ENCODE assay signal across 26 mouse cellular contexts in the genomic region with DNA sequence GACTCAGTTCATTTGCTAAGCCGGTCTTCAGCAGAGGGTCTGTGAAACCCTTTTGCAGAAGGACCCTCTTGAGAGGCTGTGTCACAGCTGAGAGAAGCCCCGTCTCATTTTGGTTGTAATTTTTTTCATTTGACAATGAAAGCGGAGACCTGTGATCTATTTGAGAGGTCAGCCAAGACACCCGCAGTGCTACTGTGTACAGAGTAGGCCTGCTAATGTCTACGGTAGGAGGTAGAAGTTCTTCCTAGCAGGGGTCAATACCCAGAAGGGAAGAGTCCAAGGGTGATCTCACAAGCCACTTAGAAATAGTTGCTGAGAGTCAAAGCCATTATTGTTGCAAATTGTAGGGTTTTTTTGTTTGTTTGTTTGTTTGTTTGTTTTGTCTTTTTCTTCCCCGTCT. TPM values are rescaled to one million over a fixed set of nuclear protein-coding genes. Genes with fewer than 3 reads are reported as not detected.
DNase-seq lines count a peak whose midpoint lies in the region; ATAC-seq and TF ChIP-seq lines count a peak whose summit lies in the region.
"Had no signal": no experiment of that assay in that cellular context is flagged by ENCODE, and none has a peak within 500 bp of the region (broad histone marks: within the 10 kb centered on the region; RNA-seq: fewer than 3 reads in every experiment).

No protein-coding gene starts in this region.

- peak overlapping the region; percentile 1; the same call in 1 of the 2 replicates for H3K27ac ChIP-seq in heart, postnatal 0 days (ENCODE audit: low read depth)
- no peak overlapping the region for H3K27ac ChIP-seq in kidney, embryonic 16.5 days (ENCODE audit: low read length)
- peak overlapping the region; percentile 47 for H3K27ac ChIP-seq in liver, adult 2 months (replicated peaks; ENCODE audit: insufficient read depth, low read depth, low read length)
- H3K27ac ChIP-seq in liver, embryonic 11.5 days (ENCODE audit: low read depth, low read length), result no peak overlapping the region
- H3K27ac ChIP-seq: forebrain, embryonic 10.5 days; forebrain, embryonic 13.5 days; heart, embryonic 13.5 days; hindbrain, embryonic 12.5 days; hindbrain, embryonic 15.5 days had no signal

- 80% methylated on average over 6 of the region's 6 CpGs for WGBS in heart, postnatal 0 days
- whole genome bisulfite sequencing in kidney, embryonic 16.5 days, result 69% methylated on average over 6 of the region's 6 CpGs
- 44% methylated on average over 6 of the region's 6 CpGs for WGBS in liver, adult 2 months
- WGBS in liver, embryonic 11.5 days, result 82% methylated on average over 6 of the region's 6 CpGs

- no peaks in the 10 kb centered on the region for H3K79me2 ChIP-seq in liver, adult 2 months (ENCODE audit: control insufficient read depth, insufficient read depth, low read length)

- H3K9ac ChIP-seq in heart, postnatal 0 days (replicated peaks; ENCODE audit: low read depth, low read length), result no peak overlapping the region
- H3K9ac ChIP-seq in kidney, embryonic 16.5 days (replicated peaks; ENCODE audit: low read length), result no peak overlapping the region
- H3K9ac ChIP-seq in liver, adult 2 months (ENCODE audit: low read depth, low read length), result no peak overlapping the region
- H3K9ac ChIP-seq in liver, embryonic 11.5 days (ENCODE audit: low read depth, low read length), result no peak overlapping the region
- H3K9ac ChIP-seq: forebrain, embryonic 13.5 days; heart, embryonic 13.5 days; hindbrain, embryonic 12.5 days; hindbrain, embryonic 15.5 days had no signal

- intact Hi-C loops in heart, postnatal 10 days (cut with DNase I), result loop anchor here (5.0 kb wide), 1 partner anchor 113 kb away; no protein-coding TSS in a partner anchor

- peaks cover 18% of the 10 kb centered on the region for H3K4me1 ChIP-seq in heart, postnatal 0 days (ENCODE audit: control insufficient read depth, insufficient read depth)
- no peaks in the 10 kb centered on the region for H3K4me1 ChIP-seq in kidney, embryonic 16.5 days (ENCODE audit: insufficient read depth, low read length)
- peaks cover 20% of the 10 kb centered on the region for H3K4me1 ChIP-seq in liver, adult 2 months (ENCODE audit: control insufficient read depth, insufficient read depth, low read length)
- H3K4me1 ChIP-seq in liver, embryonic 11.5 days (replicated peaks; ENCODE audit: control insufficient read depth, insufficient read depth, low read length), result no peaks in the 10 kb centered on the region
- H3K4me1 ChIP-seq: forebrain, embryonic 10.5 days; forebrain, embryonic 13.5 days; hindbrain, embryonic 12.5 days; hindbrain, embryonic 15.5 days had no signal

- no peak for TF ChIP-seq EP300 in heart, postnatal 0 days (IDR thresholded peaks at IDR 0.05; ENCODE audit: low read depth)

- no peak for ATAC-seq in heart, postnatal 0 days (ENCODE audit: insufficient read depth, low read depth)
- ATAC-seq in kidney, embryonic 16.5 days (ENCODE audit: low FRiP score, low TSS enrichment), result no peak
- ATAC-seq in liver, embryonic 11.5 days (replicated peaks; ENCODE audit: low FRiP score), result no peak
- ATAC-seq: forebrain, embryonic 13.5 days; forebrain, embryonic 16.5 days had no signal

- H3K4me3 ChIP-seq in heart, postnatal 0 days (ENCODE audit: low read depth, low read length), result no peak overlapping the region
- no peak overlapping the region for H3K4me3 ChIP-seq in kidney, embryonic 16.5 days (ENCODE audit: low read length)
- no peak overlapping the region for H3K4me3 ChIP-seq in liver, adult 2 months (ENCODE audit: insufficient read depth, low read depth, low read length)
- no peak overlapping the region for H3K4me3 ChIP-seq in liver, embryonic 11.5 days (ENCODE audit: low read depth, low read length)
- H3K4me3 ChIP-seq: forebrain, embryonic 10.5 days; forebrain, embryonic 13.5 days; heart, embryonic 13.5 days; hindbrain, embryonic 12.5 days; hindbrain, embryonic 15.5 days had no signal

- no peak for TF ChIP-seq POLR2A in liver, adult 2 months (IDR thresholded peaks at IDR 0.05; ENCODE audit: extremely low read depth, insufficient read depth, low read length)

- peak; percentile 75 for DNase-seq in heart, adult 11 months
- no peak for DNase-seq in heart, postnatal 10 days
- no peak for DNase-seq in heart, postnatal 0 days (ENCODE audit: low spot score)
- DNase-seq in heart, postnatal 4 days, result no peak
- peak; percentile 46 to 47 for DNase-seq in kidney, adult 8-10 months
- peak; percentile 86 for DNase-seq in liver, adult 2 months (ENCODE audit: extremely low read depth, low read depth, low spot score)
- DNase-seq in liver, embryonic 11.5 days (ENCODE audit: low spot score), result no peak

- no peaks in the 10 kb centered on the region for H3K9me3 ChIP-seq in heart, postnatal 0 days (replicated peaks; ENCODE audit: control insufficient read depth, low read length)
- no peaks in the 10 kb centered on the region for H3K9me3 ChIP-seq in kidney, embryonic 16.5 days (ENCODE audit: low read length)
- H3K9me3 ChIP-seq in liver, embryonic 11.5 days (ENCODE audit: control insufficient read depth, low read length), result no peaks in the 10 kb centered on the region
- H3K9me3 ChIP-seq: forebrain, embryonic 10.5 days; forebrain, embryonic 13.5 days; G1E; heart, embryonic 13.5 days; hindbrain, embryonic 12.5 days; hindbrain, embryonic 15.5 days had no signal

- TF ChIP-seq CTCF in heart, postnatal 0 days (IDR thresholded peaks at IDR 0.05; ENCODE audit: low read depth), result no peak
- no peak for TF ChIP-seq CTCF in liver, adult 2 months (IDR thresholded peaks at IDR 0.05; ENCODE audit: low read depth, low read length)

- no peaks in the 10 kb centered on the region for H3K27me3 ChIP-seq in heart, postnatal 0 days (ENCODE audit: control insufficient read depth, insufficient read depth, low read length)
- no peaks in the 10 kb centered on the region for H3K27me3 ChIP-seq in kidney, embryonic 16.5 days (ENCODE audit: insufficient read depth, low read length)
- no peaks in the 10 kb centered on the region for H3K27me3 ChIP-seq in liver, adult 2 months (ENCODE audit: control insufficient read depth, insufficient read depth, low read length)
- no peaks in the 10 kb centered on the region for H3K27me3 ChIP-seq in liver, embryonic 11.5 days (replicated peaks; ENCODE audit: control insufficient read depth, insufficient read depth, low read length)
- H3K27me3 ChIP-seq: CH12.LX; forebrain, embryonic 13.5 days; heart, embryonic 13.5 days; hindbrain, embryonic 12.5 days; hindbrain, embryonic 15.5 days had no signal

- no peak overlapping the region for H3K4me2 ChIP-seq in heart, postnatal 0 days (ENCODE audit: low read depth, low read length)
- no peak overlapping the region for H3K4me2 ChIP-seq in kidney, embryonic 16.5 days (replicated peaks; ENCODE audit: low read depth, low read length)
- H3K4me2 ChIP-seq in liver, embryonic 11.5 days, result no peak overlapping the region
- H3K4me2 ChIP-seq: forebrain, embryonic 13.5 days; heart, embryonic 13.5 days; hindbrain, embryonic 12.5 days; hindbrain, embryonic 15.5 days had no signal

- H3K36me3 ChIP-seq in heart, postnatal 0 days (replicated peaks; ENCODE audit: control insufficient read depth, insufficient read depth, low read length), result peaks cover 6% of the 10 kb centered on the region; the same call in 1 of the 2 replicates
- no peaks in the 10 kb centered on the region for H3K36me3 ChIP-seq in kidney, embryonic 16.5 days (ENCODE audit: insufficient read depth, low read length)
- no peaks in the 10 kb centered on the region for H3K36me3 ChIP-seq in liver, adult 2 months (ENCODE audit: control insufficient read depth, insufficient read depth, low read length)
- no peaks in the 10 kb centered on the region for H3K36me3 ChIP-seq in liver, embryonic 11.5 days (ENCODE audit: control insufficient read depth, insufficient read depth, low read length)
- H3K36me3 ChIP-seq: forebrain, embryonic 10.5 days; G1E; heart, embryonic 13.5 days; hindbrain, embryonic 12.5 days; hindbrain, embryonic 15.5 days had no signal

RNA-seq across cellular contexts. Expression of a gene that starts 49.5 kb away (rescaled TPM):
- 10 to 100 TPM; 78.0 to 86.7 TPM for total RNA-seq in heart, postnatal 10 days (2021)
- 26.5 and 33.5 TPM in 2 replicates for total RNA-seq in heart, postnatal 0 days (2014; rRNA removed; ENCODE audit: low replicate concordance)
- polyA plus RNA-seq in heart, postnatal 0 days (2015; fragmentation: Nextera tagmentation; extraction: Ambion mirVana), result 12.2 and 12.7 TPM in 2 replicates
- 10 to 100 TPM; 69.3 to 75.7 TPM for total RNA-seq in heart, postnatal 4 days (2021)
- polyA plus RNA-seq in kidney, embryonic 16.5 days (2015; fragmentation: Nextera tagmentation; extraction: Ambion mirVana), result 0.10 and 0.18 TPM in 2 replicates
- total RNA-seq in liver, adult 2 months (2014; rRNA removed), result under 0.01 TPM in 1 of 2 replicates, not detected in the other
- 0.12 TPM in 1 of 2 replicates, not detected in the other for polyA plus RNA-seq in liver, adult 2 months (2012; rRNA removed)
- polyA plus RNA-seq in liver, embryonic 11.5 days (2014; fragmentation: Nextera tagmentation; extraction: Ambion mirVana), result 0.16 and 0.30 TPM in 2 replicates
- total RNA-seq: G1E; hematopoietic stem cell, adult 5-6 weeks had no signal
- polyA plus RNA-seq: forebrain, embryonic 13.5 days; G1E; intestine, embryonic 14.5 days; Patski had no signal

RNA-seq across cellular contexts. Expression of a gene that starts 54.8 kb away (rescaled TPM):
- not detected for total RNA-seq in heart, postnatal 10 days (2021)
- total RNA-seq in heart, postnatal 0 days (2014; rRNA removed; ENCODE audit: low replicate concordance), result not detected in 2 replicates
- not detected in 2 replicates for polyA plus RNA-seq in heart, postnatal 0 days (2015; fragmentation: Nextera tagmentation; extraction: Ambion mirVana)
- total RNA-seq in heart, postnatal 4 days (2021), result not detected
- not detected in 2 replicates for polyA plus RNA-seq in kidney, embryonic 16.5 days (2015; fragmentation: Nextera tagmentation; extraction: Ambion mirVana)
- total RNA-seq in liver, adult 2 months (2014; rRNA removed), result not detected in 2 replicates
- polyA plus RNA-seq in liver, adult 2 months (2012; rRNA removed), result not detected in 2 replicates
- not detected in 2 replicates for polyA plus RNA-seq in liver, embryonic 11.5 days (2014; fragmentation: Nextera tagmentation; extraction: Ambion mirVana)
- total RNA-seq: adrenal gland, adult 18-20 months; adrenal gland, postnatal 10 days; adrenal gland, postnatal 36 days; CH12.LX; G1E; gastrocnemius, adult 18-20 months; heart, adult 8-10 months; hematopoietic stem cell, adult 5-6 weeks had no signal
- polyA plus RNA-seq: embryonic facial prominence, embryonic 14.5 days; G1E; heart, embryonic 13.5 days; heart, embryonic 16.5 days; Patski had no signal

Comparison
In these comparisons a context has a peak if more than half of its experiments do, and no peak if none do; other contexts are left out.
1. DNase-seq: peak in heart, adult 11 months (single experiment), kidney, adult 8-10 months (2 of 2) and liver, adult 2 months (single experiment); none in heart, postnatal 10 days (0 of 2), heart, postnatal 0 days (single experiment), heart, postnatal 4 days (single experiment) and liver, embryonic 11.5 days (single experiment).
2. H3K27ac ChIP-seq: peak in heart, postnatal 0 days (single experiment) and liver, adult 2 months (single experiment); none in kidney, embryonic 16.5 days (single experiment) and liver, embryonic 11.5 days (single experiment).
3. RNA of a gene that starts 49.5 kb away (total RNA-seq): 78.0 to 86.7 TPM in heart, postnatal 10 days, 69.3 to 75.7 TPM in heart, postnatal 4 days and 26.5 to 33.5 TPM in heart, postnatal 0 days; under 0.01 TPM in liver, adult 2 months; every median in the first group is over 10 times any median in the second.